Mouse (Mus musculus): Measurements from ENCODE around the gene Cdc42se1. TPM values are rescaled to one million over a fixed set of nuclear protein-coding genes. Genes with fewer than 3 reads are reported as not detected.

The Cdc42se1 gene
- polyA plus RNA-seq, 1 experiment = 147 TPM

GRCm38 (mm10) chr3:95266052-95266451 is 37.5 kb downstream of the Cdc42se1 start:
- TF ChIP-seq GATA1 (IDR thresholded peaks at IDR 0.05; ENCODE audit: low read length) = no peak

GRCm38 (mm10) chr3:95267855-95268254 is 39.3 kb downstream of the Cdc42se1 start:
- TF ChIP-seq GATA1 (IDR thresholded peaks at IDR 0.05; ENCODE audit: low read length) = no peak

GRCm38 (mm10) chr3:95269789-95270188 is 41.3 kb downstream of the Cdc42se1 start:
- no peak for TF ChIP-seq GATA1 (IDR thresholded peaks at IDR 0.05; ENCODE audit: low read length)

- TF ChIP-seq GATA1 (IDR thresholded peaks at IDR 0.05; ENCODE audit: low read length) = no peak
Measured at GRCm38 (mm10) chr3:95270766-95271364, 42.3 kb downstream of the Cdc42se1 start.

- TF ChIP-seq GATA1 (IDR thresholded peaks at IDR 0.05; ENCODE audit: low read length) = no peak
Measured at GRCm38 (mm10) chr3:95273471-95273870, 44.9 kb downstream of the Cdc42se1 start.

GRCm38 (mm10) chr3:95274453-95274852 is 45.9 kb downstream of the Cdc42se1 start:
- TF ChIP-seq GATA1 (IDR thresholded peaks at IDR 0.05; ENCODE audit: low read length) = no peak

GRCm38 (mm10) chr3:95275161-95275560 is 46.6 kb downstream of the Cdc42se1 start:
- TF ChIP-seq GATA1 (IDR thresholded peaks at IDR 0.05; ENCODE audit: low read length) = no peak

GRCm38 (mm10) chr3:95276428-95276934 is 47.9 kb downstream of the Cdc42se1 start:
- no peak for TF ChIP-seq GATA1 (IDR thresholded peaks at IDR 0.05; ENCODE audit: low read length)

GRCm38 (mm10) chr3:95277149-95277551 is 48.6 kb downstream of the Cdc42se1 start:
- no peak for TF ChIP-seq GATA1 (IDR thresholded peaks at IDR 0.05; ENCODE audit: low read length)

GRCm38 (mm10) chr3:95280747-95281146 is 52.2 kb downstream of the Cdc42se1 start:
- no peak for TF ChIP-seq GATA1 (IDR thresholded peaks at IDR 0.05; ENCODE audit: low read length)

- no peak for TF ChIP-seq GATA1 (IDR thresholded peaks at IDR 0.05; ENCODE audit: low read length)
Measured at GRCm38 (mm10) chr3:95281216-95282126, 52.9 kb downstream of the Cdc42se1 start, which contains the start of the genes Mindy1 and Prune1. TSS of gene Mindy1 (plus strand) at chr3:95281345. TSS of gene Prune1 (minus strand) at chr3:95282076.

GRCm38 (mm10) chr3:95282381-95282864 is 53.9 kb downstream of the Cdc42se1 start:
- TF ChIP-seq GATA1 (IDR thresholded peaks at IDR 0.05; ENCODE audit: low read length) = no peak

- no peak for TF ChIP-seq GATA1 (IDR thresholded peaks at IDR 0.05; ENCODE audit: low read length)
Measured at GRCm38 (mm10) chr3:95282865-95283588, 54.5 kb downstream of the Cdc42se1 start.

- no peak for TF ChIP-seq GATA1 (IDR thresholded peaks at IDR 0.05; ENCODE audit: low read length)
Measured at GRCm38 (mm10) chr3:95283589-95283941, 55.0 kb downstream of the Cdc42se1 start.

GRCm38 (mm10) chr3:95284062-95284461 is 55.5 kb downstream of the Cdc42se1 start:
- TF ChIP-seq GATA1 (IDR thresholded peaks at IDR 0.05; ENCODE audit: low read length) = no peak
